Mouse (Mus musculus) hindlimb bud, embryonic 11.5 days (tissue): ENCODE measurements at regions not wholly inside any gene's neighbourhood (a gene's known extent, or its start where the extent isn't known, plus 50 kb on each side); places are given as distances from the start of the nearest gene placed in this dataset.

Experiments used
- DNase-seq: peaks from one replicate; pipeline ENCODE4 v3.0.0-alpha.2; 2012; ENCODE audit warnings: low read depth, low spot score; ENCODE audit errors: extremely low spot score

DNA sequence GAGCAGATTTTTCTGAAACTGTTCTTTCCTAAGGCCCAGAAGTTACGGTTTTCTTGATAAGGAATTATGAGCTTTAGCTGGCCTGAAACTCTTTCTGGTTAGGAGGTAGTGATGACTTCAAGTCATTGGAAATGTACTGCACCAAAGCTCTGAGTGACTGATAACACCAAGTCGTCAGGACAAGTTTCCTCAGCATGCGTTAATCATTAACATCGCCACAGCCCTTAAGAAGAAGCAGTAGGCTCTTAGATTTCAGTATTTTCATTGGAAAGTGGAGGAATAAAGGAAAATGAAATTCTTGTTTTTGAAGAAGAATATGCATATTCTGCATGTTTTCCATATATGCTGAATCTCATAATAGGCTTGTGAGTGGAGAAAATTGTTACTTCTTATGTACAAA is 390.3 kb upstream of the Gm11114 start:
- DNase-seq = no peak

- DNase-seq = no peak
Observed at GRCm38 (mm10) chr9:84923966-84924365, 388.6 kb upstream of the Gm11114 start.

- DNase-seq = no peak
Observed at GRCm38 (mm10) chr9:84936291-84937055, 376.1 kb upstream of the Gm11114 start.

GRCm38 (mm10) chr9:84966558-84967154 is 345.9 kb upstream of the Gm11114 start:
- no peak for DNase-seq

DNA sequence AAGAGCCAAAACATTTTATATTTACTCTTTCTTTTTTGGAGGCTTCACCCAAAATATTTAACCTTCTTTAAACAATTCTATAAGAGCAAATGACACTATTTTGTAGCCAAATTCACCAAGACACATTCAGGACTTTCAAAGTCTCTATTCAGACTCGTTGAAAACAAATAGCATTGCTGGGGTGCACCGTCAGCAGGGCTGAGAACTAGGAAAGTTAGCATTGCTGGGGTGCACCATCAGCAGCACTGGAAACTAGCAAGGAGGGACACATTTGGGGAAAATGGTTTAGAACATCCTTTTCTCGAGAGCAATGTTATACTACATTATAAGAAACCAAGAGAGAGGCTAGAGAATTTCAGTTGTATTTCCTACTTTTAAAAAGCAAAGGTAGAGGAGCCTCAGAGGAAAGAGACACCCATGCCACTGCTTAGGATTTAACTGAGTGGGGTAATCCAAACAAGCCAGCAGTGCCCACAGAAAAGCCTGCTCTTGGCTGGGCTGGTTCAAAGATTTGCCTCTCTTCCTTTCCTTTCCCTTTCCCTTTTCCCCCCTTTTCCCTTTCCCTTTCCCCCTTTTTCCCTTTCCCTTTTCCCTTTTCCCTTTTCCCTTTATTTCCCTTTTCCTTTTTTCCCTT is 342.5 kb upstream of the Gm11114 start:
- DNase-seq = no peak

DNA sequence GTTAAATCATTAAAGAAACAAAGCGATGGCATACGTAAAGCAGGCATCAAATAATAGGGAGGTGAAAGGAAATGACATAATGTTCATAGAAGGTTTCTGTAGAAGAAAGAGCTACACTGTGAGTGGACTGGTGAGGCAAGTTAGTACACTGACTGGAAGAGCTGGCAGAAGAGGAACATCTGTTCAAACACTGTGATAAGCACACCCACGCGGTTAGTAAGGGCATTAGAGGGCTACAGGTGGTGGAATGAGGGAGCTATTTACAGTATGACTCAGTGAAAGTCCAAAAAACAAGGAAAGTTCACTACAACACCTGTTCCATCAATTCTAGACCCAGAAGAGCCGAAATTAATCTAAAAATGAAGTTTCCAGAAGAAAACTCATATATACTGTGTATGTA is 335.1 kb upstream of the Gm11114 start:
- DNase-seq = no peak

GRCm38 (mm10) chr9:85003414-85003813 is 309.2 kb upstream of the Gm11114 start:
- no peak for DNase-seq

DNA sequence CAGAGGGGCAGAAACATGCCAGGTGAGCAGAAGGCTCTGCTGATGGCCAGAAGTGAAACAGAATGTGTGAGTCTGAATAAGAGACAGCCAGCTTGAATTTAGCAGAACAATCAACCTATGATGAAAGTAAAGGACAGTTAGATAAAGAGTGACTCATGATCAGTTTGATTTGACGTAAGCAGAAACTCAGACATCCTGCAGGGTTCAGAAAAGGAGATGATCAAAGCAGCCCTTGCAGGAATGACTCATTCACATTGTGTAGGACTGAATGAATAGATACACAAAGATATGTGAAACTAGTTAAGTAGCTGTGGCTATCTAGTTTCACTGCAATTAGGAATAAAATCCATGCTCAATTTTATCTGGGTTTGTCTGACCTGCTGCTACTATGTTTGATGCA is 301.2 kb upstream of the Gm11114 start:
- no peak for DNase-seq

GRCm38 (mm10) chr9:85048112-85048978 is 264.2 kb upstream of the Gm11114 start:
- no peak for DNase-seq

DNA sequence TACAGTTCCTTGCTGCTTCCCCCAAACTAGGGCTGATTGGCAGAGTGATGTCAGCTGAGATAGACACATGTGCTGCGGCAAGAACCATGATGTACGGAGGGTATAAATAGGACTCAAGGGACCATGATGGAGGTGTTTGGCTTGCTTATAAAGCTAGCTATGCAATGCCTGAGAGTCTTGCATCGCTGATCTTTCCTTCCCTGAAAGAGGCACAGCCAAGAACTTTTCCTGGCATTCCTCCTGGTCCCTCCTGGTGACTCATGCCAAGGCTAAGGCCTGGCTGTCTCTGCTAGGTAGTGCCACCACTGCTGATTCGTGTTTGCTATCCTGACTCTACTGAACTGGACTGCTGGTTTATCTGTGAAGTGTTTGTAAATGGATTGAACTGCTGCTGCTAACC is 260.0 kb upstream of the Gm11114 start:
- DNase-seq = no peak

DNA sequence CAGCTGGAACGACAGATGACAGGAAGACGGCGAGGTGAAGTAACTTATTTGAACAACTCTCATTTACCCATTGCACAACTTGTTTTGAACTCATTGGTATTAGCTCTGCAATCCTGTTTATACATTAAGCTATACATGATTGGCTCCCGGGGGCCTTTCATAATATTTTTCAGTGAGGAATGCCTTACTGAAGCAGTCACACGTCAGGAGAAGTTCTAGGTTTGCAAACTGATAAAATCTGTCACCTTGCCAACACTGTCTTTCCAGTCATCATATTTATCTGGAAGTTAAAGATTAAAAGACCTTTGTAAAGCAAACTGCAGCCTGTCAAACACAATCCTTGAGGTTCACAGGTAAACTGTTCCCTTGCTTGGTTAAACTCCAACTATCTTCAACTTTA is 232.6 kb upstream of the Gm11114 start:
- no peak for DNase-seq

- DNase-seq = no peak
Observed at GRCm38 (mm10) chr9:85088556-85089338, 223.8 kb upstream of the Gm11114 start.

- no peak for DNase-seq
Observed at GRCm38 (mm10) chr9:85090297-85090696, 222.3 kb upstream of the Gm11114 start.

DNA sequence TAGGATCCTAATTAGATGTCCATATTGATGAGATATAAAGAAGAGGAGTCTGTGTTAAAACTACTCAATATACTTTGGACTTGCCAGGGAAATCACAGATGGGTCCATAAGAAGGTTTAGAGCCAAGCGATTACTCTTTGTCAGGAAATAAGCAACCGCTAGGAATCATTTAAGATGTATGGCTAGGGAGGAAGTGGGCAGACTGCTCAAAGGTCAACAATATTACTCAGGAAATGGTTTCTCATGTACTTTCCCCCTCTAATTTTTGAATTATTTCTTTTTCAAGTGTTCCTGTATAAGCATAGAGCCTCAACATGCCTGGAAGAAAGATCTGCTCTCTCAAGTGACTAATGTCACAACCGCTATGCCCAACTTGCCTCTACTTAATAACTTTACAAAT is 217.3 kb upstream of the Gm11114 start:
- no peak for DNase-seq

DNA sequence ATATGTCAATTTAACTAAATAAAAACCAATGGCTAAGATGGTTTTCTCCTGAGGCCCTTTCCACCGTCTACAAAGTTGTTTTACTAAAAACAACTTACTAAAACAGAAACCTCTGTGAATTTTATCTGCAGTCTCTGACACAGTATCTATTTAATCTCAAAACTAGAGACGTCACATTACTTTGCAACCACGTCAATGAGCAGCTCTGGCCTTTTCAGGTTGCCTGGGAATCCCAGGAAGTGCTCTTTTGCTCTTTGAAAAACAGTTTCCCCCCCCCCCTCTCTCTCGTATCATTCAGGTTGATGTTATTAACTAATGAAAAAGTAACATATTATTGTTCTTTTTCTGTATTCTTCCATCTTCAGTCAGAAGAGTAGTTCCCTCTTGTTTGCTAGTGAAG is 216.1 kb upstream of the Gm11114 start:
- DNase-seq = no peak

- DNase-seq = no peak
Observed at GRCm38 (mm10) chr9:85112928-85113327, 199.6 kb upstream of the Gm11114 start.

DNA sequence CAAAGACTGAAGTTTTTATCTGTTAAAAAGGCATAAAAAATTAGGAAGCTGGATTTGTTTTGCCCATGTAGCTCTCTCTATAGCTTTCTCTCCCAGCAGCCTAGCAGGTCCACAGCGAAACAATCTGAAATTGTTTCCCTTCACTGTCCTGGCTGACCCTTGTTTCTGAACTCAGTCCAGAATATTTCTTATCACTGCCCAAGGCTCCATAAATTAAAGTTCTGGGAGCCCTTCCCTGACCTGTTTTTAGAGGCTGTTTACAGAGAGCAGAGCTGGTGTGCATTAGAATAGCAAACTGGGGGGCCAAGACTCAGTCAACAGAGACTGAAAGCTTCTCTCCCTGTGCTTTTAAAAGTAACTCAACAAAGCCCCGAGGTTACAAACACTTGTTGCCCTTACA is 198.3 kb upstream of the Gm11114 start:
- no peak for DNase-seq

DNA sequence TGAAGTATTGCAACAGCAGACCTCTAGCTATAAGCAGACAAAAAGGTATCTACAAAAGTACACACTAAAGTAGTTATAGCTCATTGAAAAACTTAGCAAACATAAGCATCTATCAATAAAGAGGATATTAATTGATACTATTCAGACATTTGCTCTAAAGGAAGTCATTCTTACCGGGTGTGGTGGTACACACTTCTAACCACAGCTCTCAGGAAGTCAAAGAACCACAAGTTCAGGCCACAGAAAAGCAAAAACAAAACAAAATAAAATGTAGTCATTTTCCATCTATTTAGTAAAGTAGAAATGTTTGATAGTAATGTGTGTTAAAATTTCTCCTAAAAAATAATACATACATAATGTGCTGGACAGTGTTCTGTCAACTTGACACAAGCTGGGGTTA is 192.5 kb upstream of the Gm11114 start:
- DNase-seq = no peak

GRCm38 (mm10) chr9:85121059-85121458 is 191.5 kb upstream of the Gm11114 start:
- no peak for DNase-seq

DNA sequence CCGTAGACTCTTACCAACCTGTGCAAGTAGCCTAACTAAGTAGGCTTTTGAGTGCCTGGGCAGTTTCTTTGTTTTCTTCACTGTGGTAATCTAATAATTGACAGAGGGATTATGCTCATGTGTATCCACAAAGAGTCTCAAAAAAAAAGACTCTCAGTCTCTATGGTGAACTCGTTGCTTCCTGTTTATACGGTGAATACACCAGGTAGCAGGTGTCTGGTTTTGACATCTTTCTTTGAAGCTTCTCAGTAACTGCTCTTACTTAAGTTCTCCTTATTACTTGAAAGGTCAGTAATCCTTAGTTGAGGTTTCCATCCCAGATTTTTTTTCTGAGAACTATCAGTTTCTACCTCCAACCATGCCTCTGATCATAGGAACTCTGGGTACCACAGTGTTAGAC is 188.9 kb upstream of the Gm11114 start:
- no peak for DNase-seq

DNA sequence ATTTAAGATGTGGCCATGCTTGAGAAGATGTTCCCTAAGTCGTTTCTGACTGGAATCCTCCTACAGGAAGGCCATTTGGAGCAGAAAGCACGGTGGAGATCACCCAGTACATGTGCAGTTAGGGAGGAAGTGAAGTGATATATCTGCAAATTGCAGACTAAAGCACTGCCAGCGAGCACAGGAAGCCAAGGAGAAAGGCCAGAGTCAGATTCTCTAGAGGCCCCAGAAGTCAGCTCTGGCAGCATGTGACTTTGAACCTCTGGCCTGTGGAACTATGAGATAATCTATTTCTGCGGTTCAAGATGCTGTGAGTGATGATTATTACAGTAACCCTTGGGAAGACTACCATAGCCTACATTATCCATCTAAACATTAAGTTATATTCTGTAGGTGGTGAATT is 186.8 kb upstream of the Gm11114 start:
- no peak for DNase-seq
